ENCODE assay signal across 8 mouse cellular contexts in genomic region chr1:165691516-165691915, GRCm38 (mm10). TPM values are rescaled to one million over a fixed set of nuclear protein-coding genes. Genes with fewer than 3 reads are reported as not detected.
DNase-seq lines count a peak whose midpoint lies in the region; ATAC-seq lines count a peak whose summit lies in the region.

No protein-coding gene starts in this region.

- DNase-seq in gastrocnemius, postnatal 14 days: peak; percentile 47
- DNase-seq in gastrocnemius, adult 18-20 months (ENCODE audit: low spot score): no peak
- peak; percentile 46 to 50 for DNase-seq in kidney, adult 8-10 months
- DNase-seq in lung, postnatal 36 days: peak; percentile 79
- DNase-seq in thymus, postnatal 4 days: peak; percentile 59
- DNase-seq in testis, postnatal 10 days (ENCODE audit: low spot score): no peak
- no peak for DNase-seq in left cerebral cortex, adult 8-10 months (ENCODE audit: low spot score in 2 of 2)

- intact Hi-C loops in gastrocnemius, postnatal 14 days (cut with DNase I; ENCODE audit: low total_unique reads): no loop called here

- ATAC-seq in common myeloid progenitor, adult 5-6 weeks (replicated peaks; ENCODE audit: low read depth, poor library complexity, severe bottlenecking): peak; percentile 91

RNA-seq across cellular contexts. Expression of gene Rcsd1, which starts 18.0 kb away (rescaled TPM):
- total RNA-seq in gastrocnemius, postnatal 14 days (2021): 100 to 1,000 TPM; 117 to 125 TPM
- 100 to 1,000 TPM in 1 of 2 experiments, 10 to 100 TPM in 1; 89.6 to 103 TPM for total RNA-seq in gastrocnemius, adult 18-20 months (2021)
- 83.0 and 83.6 TPM in 2 replicates for total RNA-seq in common myeloid progenitor, adult 5-6 weeks (2017)
- total RNA-seq in left cerebral cortex, adult 8-10 months (2022): 1 to 10 TPM; 5.5 to 8.2 (median 7.3) TPM

RNA-seq across cellular contexts. Expression of gene Mpzl1, which starts 57.2 kb away (rescaled TPM):
- total RNA-seq in gastrocnemius, postnatal 14 days (2021): 10 to 100 TPM; 23.8 to 25.6 TPM
- 1 to 10 TPM; 4.8 to 5.3 TPM for total RNA-seq in gastrocnemius, adult 18-20 months (2021)
- total RNA-seq in common myeloid progenitor, adult 5-6 weeks (2017): 2.0 and 9.5 TPM in 2 replicates
- total RNA-seq in left cerebral cortex, adult 8-10 months (2022): 10 to 100 TPM; 25.9 to 34.9 (median 28.8) TPM

Comparison
In these comparisons a context has a peak if more than half of its experiments do, and no peak if none do; other contexts are left out.
1. DNase-seq: peak in gastrocnemius, postnatal 14 days (single experiment), kidney, adult 8-10 months (2 of 2), lung, postnatal 36 days (single experiment) and thymus, postnatal 4 days (single experiment); none in gastrocnemius, adult 18-20 months (single experiment), testis, postnatal 10 days (single experiment) and left cerebral cortex, adult 8-10 months (0 of 2).